Mouse (Mus musculus) lung, embryonic 15.5 days (tissue): ENCODE results near the gene Lyl1. TPM values are rescaled to one million over a fixed set of nuclear protein-coding genes. Genes with fewer than 3 reads are reported as not detected.

Experiments used
- ATAC-seq: fragments of 200-750 bp; cut with Nextera tagmentation; 2 replicates; pipeline ENCODE4 v1.8.0; 2017; ENCODE audit warnings: moderate number of reproducible peaks, borderline replicate concordance; ENCODE audit not compliant: low FRiP score, low TSS enrichment; ENCODE audit errors: extremely low read depth
- H3K27ac ChIP-seq: fragments of 300-500 bp; sonication (generic); 2 replicates; pipeline ENCODE4 v1.5.1; 2015; ENCODE audit warnings: moderate library complexity, mild to moderate bottlenecking, inconsistent platforms
- H3K27me3 ChIP-seq: fragments of 300-500 bp; sonication (generic); 2 replicates; pipeline ENCODE4 v1.6.1; 2015; ENCODE audit warnings: inconsistent platforms
- H3K36me3 ChIP-seq: fragments of 300-500 bp; sonication (generic); 2 replicates; pipeline ENCODE4 v1.6.1; 2015; ENCODE audit warnings: inconsistent platforms
- H3K4me1 ChIP-seq: fragments of 300-500 bp; sonication (generic); 2 replicates; pipeline ENCODE4 v1.6.1; 2015; ENCODE audit warnings: inconsistent platforms
- H3K4me2 ChIP-seq: fragments of 300-500 bp; sonication (generic); 2 replicates; pipeline ENCODE4 v1.6.1; 2015; ENCODE audit warnings: inconsistent platforms, mild to moderate bottlenecking, moderate library complexity
- H3K4me3 ChIP-seq: fragments of 300-500 bp; sonication (generic); 2 replicates; pipeline ENCODE4 v1.5.1; 2015; ENCODE audit warnings: mild to moderate bottlenecking, inconsistent platforms
- H3K9ac ChIP-seq: fragments of 300-500 bp; sonication (generic); 2 replicates; pipeline ENCODE4 v1.6.1; 2015; ENCODE audit warnings: inconsistent platforms
- H3K9me3 ChIP-seq: fragments of 300-500 bp; sonication (generic); 2 replicates; pipeline ENCODE4 v1.6.1; 2016; ENCODE audit warnings: inconsistent platforms
- WGBS: fragments of 180-500 bp; shearing (Covaris S2); methylation state at CpG from one replicate; pipeline ENCODE4 v1.1.7; 2015; 5-methylcytosine and 5-hydroxymethylcytosine counted together
- polyA plus RNA-seq: library from polyadenylated mRNA; unstranded; fragments of >200 nt; fragmentation: Nextera tagmentation; extraction: Ambion mirVana; gene quantifications from 2 replicates; pipeline ENCODE4 v1.2.1, GENCODE M21; 2015

Lyl1 gene
- polyA plus RNA-seq, 1 experiment from 2014 or later: 12.1 TPM

GRCm38 (mm10) chr8:84677305-84677704 is 24.0 kb upstream of the Lyl1 start:
- Histone ChIP-seq H3K9me3 (no peaks in the 10 kb centered on the region), H3K27me3 (no peaks in the 10 kb centered on the region), H3K4me2 (no peak overlapping the region), H3K36me3 (peaks cover 48% of the 10 kb centered on the region), H3K27ac (no peak overlapping the region), H3K9ac (no peak overlapping the region), H3K4me3 (no peak overlapping the region), H3K4me1 (no peaks in the 10 kb centered on the region)
- 88% methylated on average over 5 of the region's 5 CpGs for WGBS
- ATAC-seq: no peak

DNA sequence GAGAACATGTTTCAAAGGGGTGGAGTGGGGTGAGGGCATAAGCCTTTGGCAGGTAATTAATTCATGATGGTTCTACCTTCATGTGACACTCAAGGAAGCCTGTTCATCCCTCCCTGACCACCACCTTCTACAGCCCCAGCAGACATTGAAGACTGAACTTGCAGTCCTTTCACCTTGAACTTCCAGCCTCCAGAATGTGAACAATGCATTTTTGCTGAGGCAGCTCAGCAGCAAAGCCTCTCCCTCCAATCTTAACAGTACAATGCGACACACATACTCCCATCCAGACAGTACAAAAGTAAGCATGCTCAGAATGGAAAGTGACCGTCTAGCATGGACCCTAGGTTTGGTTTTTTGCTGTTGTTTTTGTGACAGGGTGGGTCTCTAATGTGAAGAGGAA is 19.8 kb upstream of the Lyl1 start:
- no peak overlapping the region for H3K4me2 ChIP-seq
- peaks cover 16% of the 10 kb centered on the region for H3K4me1 ChIP-seq
- H3K27me3 ChIP-seq: no peaks in the 10 kb centered on the region
- peaks cover 18% of the 10 kb centered on the region; the same call in 1 of the 2 replicates for H3K36me3 ChIP-seq
- H3K9ac ChIP-seq: no peak overlapping the region
- no peak overlapping the region for H3K4me3 ChIP-seq
- 78% methylated on average over 2 of the region's 2 CpGs for WGBS
- ATAC-seq: no peak
- no peak overlapping the region for H3K27ac ChIP-seq
- no peaks in the 10 kb centered on the region for H3K9me3 ChIP-seq

DNA sequence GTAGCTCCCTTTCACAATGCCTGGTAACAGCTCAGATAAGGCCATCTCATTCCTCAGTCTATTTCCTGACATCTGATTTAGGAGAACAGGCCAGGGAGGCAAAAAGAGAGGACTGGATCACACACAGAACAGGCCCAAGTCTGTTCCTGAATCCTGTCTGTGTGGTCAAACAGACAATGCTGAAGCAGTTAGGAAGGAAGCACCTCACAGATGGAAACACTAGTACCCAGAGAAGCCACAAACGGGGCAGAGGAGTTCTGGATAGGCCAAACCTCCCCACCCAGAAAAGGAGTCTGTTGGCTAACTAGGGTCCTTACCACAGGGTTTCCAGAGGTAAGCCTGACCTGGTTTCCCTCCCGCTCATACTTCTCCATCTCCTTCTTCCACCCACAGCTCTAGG is 19.0 kb upstream of the Lyl1 start:
- Histone ChIP-seq H3K4me3 (no peak overlapping the region), H3K27ac (no peak overlapping the region), H3K4me2 (no peak overlapping the region), H3K9ac (no peak overlapping the region), H3K9me3 (no peaks in the 10 kb centered on the region), H3K4me1 (peaks cover 19% of the 10 kb centered on the region), H3K36me3 (0 out of 2 replicates have a peak, but pooled peaks cover 13% of the 10 kb centered on the region), H3K27me3 (no peaks in the 10 kb centered on the region)
- WGBS: 78% methylated on average over 2 of the region's 2 CpGs
- ATAC-seq: no peak

- H3K36me3 ChIP-seq: 0 out of 2 replicates have a peak, but pooled peaks cover 11% of the 10 kb centered on the region
- no peak for ATAC-seq
- peaks cover 30% of the 10 kb centered on the region for H3K4me1 ChIP-seq
- no peaks in the 10 kb centered on the region for H3K9me3 ChIP-seq
- no peak overlapping the region for H3K4me3 ChIP-seq
- H3K4me2 ChIP-seq: no peak overlapping the region
- WGBS: 49% methylated on average over 3 of the region's 3 CpGs
- no peak overlapping the region for H3K9ac ChIP-seq
- H3K27me3 ChIP-seq: no peaks in the 10 kb centered on the region
- H3K27ac ChIP-seq: no peak overlapping the region
Measured at GRCm38 (mm10) chr8:84684537-84684936, 16.7 kb upstream of the Lyl1 start.

DNA sequence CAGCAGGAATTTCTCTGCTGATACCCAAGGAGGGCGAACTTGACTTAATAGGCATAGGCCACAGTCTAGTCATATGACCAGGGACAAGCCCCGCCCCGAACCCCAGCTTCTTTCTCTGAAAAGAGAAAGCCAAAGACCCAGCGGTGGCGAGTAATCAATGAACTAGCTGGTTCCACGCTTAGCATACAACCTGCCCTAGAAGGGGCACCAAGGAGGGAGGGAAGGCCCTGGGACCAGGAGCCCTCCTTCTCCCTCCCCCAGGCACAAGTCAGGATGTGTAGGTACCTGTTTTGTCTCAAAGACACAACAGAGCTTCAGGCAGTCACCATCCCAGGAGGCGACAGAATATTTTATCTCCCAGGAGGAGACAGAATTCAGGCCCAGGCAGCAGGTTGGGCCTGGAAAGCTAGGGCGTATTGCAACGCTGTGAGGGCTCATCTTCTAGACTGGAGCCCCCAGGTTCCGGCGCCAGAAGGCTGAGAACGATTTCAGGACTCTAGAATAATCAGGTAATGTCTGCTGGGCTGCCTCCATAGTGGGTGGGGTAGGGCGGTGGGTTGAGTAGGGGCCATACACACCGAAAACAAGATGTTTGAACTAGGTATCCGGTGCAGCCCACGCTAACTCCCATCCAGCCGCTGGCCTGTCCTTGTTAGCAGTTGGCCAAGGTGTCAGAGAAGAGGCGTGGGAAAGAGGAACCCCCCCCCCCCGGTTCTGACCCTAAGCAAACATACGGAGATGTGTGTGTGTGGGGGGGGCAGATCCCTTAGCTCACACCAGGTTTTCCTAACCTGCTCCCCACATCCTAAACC is 14.9 kb upstream of the Lyl1 start, which contains the start of gene Trmt1:
Gene Trmt1 (plus strand): TSS at position 117 of the 812 bp plus-strand sequence.
- peak within 1 kb of the TSS; percentile 88 for H3K4me2 ChIP-seq
- H3K4me1 ChIP-seq: peaks cover 42% of the 10 kb centered on the region
- H3K9me3 ChIP-seq: no peaks in the 10 kb centered on the region
- ATAC-seq: peak; percentile 6
- H3K36me3 ChIP-seq: peaks cover 15% of the 10 kb centered on the region; the same call in 1 of the 2 replicates
- H3K4me3 ChIP-seq: peak within 1 kb of the TSS; percentile 92
- H3K27me3 ChIP-seq: no peaks in the 10 kb centered on the region
- peak within 1 kb of the TSS; percentile 99 for H3K9ac ChIP-seq
- WGBS: 11% methylated on average over 20 of the region's 20 CpGs
- H3K27ac ChIP-seq: peak within 1 kb of the TSS; percentile 94

- H3K4me2 ChIP-seq: peak overlapping the region; percentile 88
- H3K9me3 ChIP-seq: no peaks in the 10 kb centered on the region
- peak overlapping the region; percentile 92 for H3K4me3 ChIP-seq
- H3K4me1 ChIP-seq: peaks cover 42% of the 10 kb centered on the region
- no peaks in the 10 kb centered on the region for H3K27me3 ChIP-seq
- ATAC-seq: peak; percentile 53
- under 1% methylated on average over 56 of the region's 62 CpGs for WGBS
- peaks cover 17% of the 10 kb centered on the region for H3K36me3 ChIP-seq
- H3K27ac ChIP-seq: peak overlapping the region; percentile 94
- H3K9ac ChIP-seq: peak overlapping the region; percentile 99
Measured at GRCm38 (mm10) chr8:84687003-84687704, 14.1 kb upstream of the Lyl1 start.

DNA sequence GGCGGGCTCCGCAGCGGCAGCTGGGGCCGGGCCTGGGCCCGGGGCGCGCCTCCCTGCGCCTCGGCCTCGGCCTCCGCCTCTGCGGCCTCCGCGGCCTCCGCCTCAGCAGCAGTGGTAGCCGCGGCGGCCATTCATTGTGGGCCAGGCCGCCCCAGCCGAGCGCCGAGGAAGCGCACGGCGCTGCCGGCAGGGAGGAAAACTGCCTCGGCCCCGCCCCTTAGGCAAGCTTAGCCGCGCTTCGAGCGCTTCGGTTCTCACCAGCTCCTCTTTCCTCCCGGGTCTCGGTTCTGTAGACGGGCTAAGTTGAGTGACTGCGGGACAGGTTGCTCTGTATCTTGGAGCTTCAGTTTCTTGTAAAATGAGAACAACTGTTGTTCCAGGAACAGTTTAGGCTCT is 13.6 kb upstream of the Lyl1 start, which contains the start of gene Nacc1:
Gene Nacc1 (minus strand): TSS at position 158 of the 396 bp plus-strand sequence.
- peak; percentile 86 for ATAC-seq
- Histone ChIP-seq H3K27me3 (no peaks in the 10 kb centered on the region), H3K36me3 (peaks cover 19% of the 10 kb centered on the region), H3K4me2 (peak within 1 kb of the TSS; percentile 88), H3K27ac (peak within 1 kb of the TSS; percentile 94), H3K9me3 (no peaks in the 10 kb centered on the region), H3K4me3 (peak within 1 kb of the TSS; percentile 92), H3K9ac (peak within 1 kb of the TSS; percentile 99), H3K4me1 (peaks cover 42% of the 10 kb centered on the region)
- WGBS: under 1% methylated on average over 36 of the region's 37 CpGs

GRCm38 (mm10) chr8:84689091-84689915 is 12.0 kb upstream of the Lyl1 start:
- Histone ChIP-seq H3K27ac (peak overlapping the region; percentile 49; the same call in 1 of the 2 replicates), H3K4me2 (peak overlapping the region; percentile 92), H3K36me3 (peaks cover 18% of the 10 kb centered on the region), H3K9me3 (no peaks in the 10 kb centered on the region), H3K4me3 (peak overlapping the region; percentile 91), H3K4me1 (peaks cover 42% of the 10 kb centered on the region), H3K9ac (peak overlapping the region; percentile 75), H3K27me3 (no peaks in the 10 kb centered on the region)
- ATAC-seq: peak; percentile 84
- under 1% methylated on average over 47 of the region's 47 CpGs for WGBS

DNA sequence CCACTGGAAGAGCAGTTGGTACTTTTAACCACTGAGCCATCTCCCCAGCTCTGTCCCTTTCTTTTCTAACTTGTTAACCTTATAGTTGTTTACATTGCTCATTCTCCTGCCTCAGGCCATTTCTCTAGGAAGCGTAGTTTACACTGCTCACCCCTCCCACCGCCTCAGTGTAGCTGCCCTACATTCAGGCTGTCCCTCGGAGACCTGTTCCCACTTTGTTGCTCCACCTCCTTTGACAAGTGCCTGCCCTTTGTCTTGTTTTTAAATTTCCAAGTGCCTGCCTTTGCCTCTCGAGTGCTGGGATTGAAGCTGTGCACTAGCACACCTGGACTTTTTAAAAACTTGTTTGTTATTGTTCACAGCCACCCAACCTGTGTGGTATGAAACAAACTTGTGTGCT is 7.9 kb upstream of the Lyl1 start:
- 40% methylated on average over 4 of the region's 4 CpGs for WGBS
- H3K9ac ChIP-seq: no peak overlapping the region
- H3K36me3 ChIP-seq: peaks cover 39% of the 10 kb centered on the region
- H3K4me1 ChIP-seq: peaks cover 18% of the 10 kb centered on the region
- ATAC-seq: no peak
- H3K27ac ChIP-seq: no peak overlapping the region
- H3K4me3 ChIP-seq: no peak overlapping the region
- H3K4me2 ChIP-seq: no peak overlapping the region
- no peaks in the 10 kb centered on the region for H3K27me3 ChIP-seq
- H3K9me3 ChIP-seq: no peaks in the 10 kb centered on the region

DNA sequence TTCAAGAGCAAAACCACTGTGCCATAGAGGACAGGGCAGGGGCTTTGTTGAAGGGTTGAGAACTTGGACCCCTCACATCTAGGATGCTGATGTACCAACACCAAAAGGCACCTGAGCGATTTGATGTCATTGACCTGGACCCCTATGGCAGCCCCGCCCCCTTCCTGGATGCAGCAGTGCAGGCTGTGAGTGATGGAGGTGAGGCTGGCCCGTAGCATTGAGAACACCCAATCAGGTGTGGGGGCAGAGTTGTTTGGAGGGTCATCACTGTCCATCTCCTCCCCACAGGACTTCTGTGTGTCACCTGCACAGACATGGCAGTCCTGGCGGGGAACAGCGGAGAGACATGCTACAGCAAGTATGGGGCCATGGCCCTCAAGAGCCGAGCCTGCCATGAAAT is 6.1 kb upstream of the Lyl1 start:
- Histone ChIP-seq H3K9ac (no peak overlapping the region), H3K27me3 (no peaks in the 10 kb centered on the region), H3K4me2 (no peak overlapping the region), H3K4me1 (peaks cover 23% of the 10 kb centered on the region), H3K9me3 (no peaks in the 10 kb centered on the region), H3K36me3 (peaks cover 47% of the 10 kb centered on the region), H3K4me3 (no peak overlapping the region), H3K27ac (no peak overlapping the region)
- WGBS: 85% methylated on average over 6 of the region's 6 CpGs
- no peak for ATAC-seq
